Mouse (Mus musculus) lung, adult 18-20 months (tissue): ENCODE data around the gene Cnga1.
"Not testable (repeated sequence)": the region's sequence is repeated elsewhere in the genome, so short reads cannot be mapped to it uniquely, and the experiment has no call there.

Source experiments
- DNase-seq, 2 experiments: peaks; one replicate each; pipeline ENCODE4 v3.0.0; 2022; ENCODE audit warnings: mixed read lengths in 2 of 2

The Cnga1 gene

GRCm38 (mm10) chr5:72636576-72636975, 7.5 kb downstream of the Cnga1 start:
- DNase-seq = peak in 1 of 2 experiments; percentile 16

- DNase-seq = peak; percentile 46 to 68
Measured at GRCm38 (mm10) chr5:72636122-72636521, 8.0 kb downstream of the Cnga1 start.

GRCm38 (mm10) chr5:72634791-72635271, 9.2 kb downstream of the Cnga1 start:
- no peak for DNase-seq

- no peak for DNase-seq
Measured at GRCm38 (mm10) chr5:72630026-72630425, 14.0 kb downstream of the Cnga1 start.

- no peak for DNase-seq
Measured at GRCm38 (mm10) chr5:72621022-72621421, 23.1 kb downstream of the Cnga1 start.

- DNase-seq = no peak
Measured at GRCm38 (mm10) chr5:72617413-72617812, 26.7 kb downstream of the Cnga1 start.

GRCm38 (mm10) chr5:72603138-72603537, 40.9 kb downstream of the Cnga1 start:
- no peak for DNase-seq

- peak; percentile 57 to 69 for DNase-seq
Measured at GRCm38 (mm10) chr5:72601006-72601405, 43.1 kb downstream of the Cnga1 start.

GRCm38 (mm10) chr5:72587192-72587681, 56.8 kb downstream of the Cnga1 start, which contains the start of gene Gm5868:
Gene Gm5868 (minus strand): TSS chr5:72587551.
- no peak for DNase-seq

- DNase-seq = not testable (repeated sequence)
Measured at GRCm38 (mm10) chr5:72586667-72587191, 57.3 kb downstream of the Cnga1 start.

GRCm38 (mm10) chr5:72586122-72586521, 58.0 kb downstream of the Cnga1 start:
- peak in 1 of 2 experiments; percentile 14 for DNase-seq

- not testable (repeated sequence) for DNase-seq
Measured at GRCm38 (mm10) chr5:72580970-72581332, 63.1 kb downstream of the Cnga1 start, which contains the start of gene Zar1. Gene Zar1 (minus strand): TSS chr5:72581254.

- not testable (repeated sequence) for DNase-seq
Measured at GRCm38 (mm10) chr5:72580088-72580969, 63.7 kb downstream of the Cnga1 start.

GRCm38 (mm10) chr5:72579599-72579998, 64.5 kb downstream of the Cnga1 start:
- DNase-seq = not testable (repeated sequence)

GRCm38 (mm10) chr5:72565621-72566020, 78.5 kb downstream of the Cnga1 start:
- no peak for DNase-seq

- DNase-seq = not testable (repeated sequence)
Measured at GRCm38 (mm10) chr5:72563183-72563582, 80.9 kb downstream of the Cnga1 start.

- DNase-seq = no peak
Measured at GRCm38 (mm10) chr5:72560976-72561628, 83.0 kb downstream of the Cnga1 start.

- peak; percentile 97 to 98 for DNase-seq
Measured at GRCm38 (mm10) chr5:72559544-72560049, 84.5 kb downstream of the Cnga1 start, which contains the start of gene Nfxl1. Gene Nfxl1 (minus strand): TSS chr5:72559684.

GRCm38 (mm10) chr5:72558716-72559526, 85.2 kb downstream of the Cnga1 start:
- DNase-seq = no peak

GRCm38 (mm10) chr5:72556245-72556644, 87.8 kb downstream of the Cnga1 start:
- DNase-seq = no peak
